Mouse (Mus musculus) megakaryocyte, embryonic 14.5 days (primary cell): ENCODE data around the gene Dst.

Experiments used
- FLI1 ChIP-seq: IDR thresholded peaks from 2 replicates; pipeline ENCODE4 v1.6.1; 2012; ENCODE audit warnings: low read length, inconsistent platforms, mixed read lengths
- GATA1 ChIP-seq: IDR thresholded peaks from 3 replicates; pipeline ENCODE4 v1.6.1; 2012; ENCODE audit warnings: mixed read lengths, low read length, inconsistent platforms, borderline replicate concordance

- TF ChIP-seq GATA1 (no peak), FLI1 (no peak)
These were observed 189.6 kb downstream of the Dst start for GRCm38 (mm10) chr1:34097640-34098039.
